Mouse (Mus musculus): ENCODE data around the gene Ciao2a. TPM values are rescaled to one million over a fixed set of nuclear protein-coding genes. Genes with fewer than 3 reads are reported as not detected.

Gene Ciao2a
- polyA plus RNA-seq, 1 experiment from 2014 or later: 64.0 TPM

GRCm38 (mm10) chr9:66091327-66092231 lies 34.8 kb upstream of the Ciao2a start:
- H3K4me1 ChIP-seq (ENCODE audit: control insufficient read depth, insufficient read depth, low read depth, low read length): no peaks in the 10 kb centered on the region
- no peak for ATAC-seq
- no peaks in the 10 kb centered on the region for H3K9me3 ChIP-seq (ENCODE audit: control insufficient read depth, low read length)
- H3K4me2 ChIP-seq (ENCODE audit: low read length): no peak overlapping the region
- H3K27ac ChIP-seq (ENCODE audit: low read depth, low read length): peak overlapping the region; percentile 42; the same call in 1 of the 2 replicates
- H3K27me3 ChIP-seq (replicated peaks; ENCODE audit: control insufficient read depth, insufficient read depth, low read length): no peaks in the 10 kb centered on the region
- H3K36me3 ChIP-seq (ENCODE audit: control insufficient read depth, insufficient read depth, low read length): peaks cover 49% of the 10 kb centered on the region
- 81% methylated on average over 6 of the region's 6 CpGs for WGBS
- no peak overlapping the region for H3K4me3 ChIP-seq (ENCODE audit: low read length)
- H3K9ac ChIP-seq (ENCODE audit: low read depth, low read length): no peak overlapping the region

GRCm38 (mm10) chr9:66092664-66093063 lies 33.7 kb upstream of the Ciao2a start:
- Histone ChIP-seq H3K9ac (ENCODE audit: low read depth, low read length) (no peak overlapping the region), H3K4me3 (ENCODE audit: low read length) (no peak overlapping the region), H3K36me3 (ENCODE audit: control insufficient read depth, insufficient read depth, low read length) (peaks cover 54% of the 10 kb centered on the region), H3K27ac (ENCODE audit: low read depth, low read length) (no peak overlapping the region), H3K9me3 (ENCODE audit: control insufficient read depth, low read length) (no peaks in the 10 kb centered on the region), H3K4me1 (ENCODE audit: control insufficient read depth, insufficient read depth, low read depth, low read length) (no peaks in the 10 kb centered on the region), H3K4me2 (ENCODE audit: low read length) (no peak overlapping the region), H3K27me3 (replicated peaks; ENCODE audit: control insufficient read depth, insufficient read depth, low read length) (no peaks in the 10 kb centered on the region)
- no peak for ATAC-seq
- WGBS: 83% methylated on average over 2 of the region's 2 CpGs

GRCm38 (mm10) chr9:66101577-66101976 lies 24.8 kb upstream of the Ciao2a start:
- Histone ChIP-seq H3K9me3 (ENCODE audit: control insufficient read depth, low read length) (no peaks in the 10 kb centered on the region), H3K27me3 (replicated peaks; ENCODE audit: control insufficient read depth, insufficient read depth, low read length) (no peaks in the 10 kb centered on the region), H3K36me3 (ENCODE audit: control insufficient read depth, insufficient read depth, low read length) (peaks cover 19% of the 10 kb centered on the region), H3K27ac (ENCODE audit: low read depth, low read length) (no peak overlapping the region), H3K9ac (ENCODE audit: low read depth, low read length) (no peak overlapping the region), H3K4me3 (ENCODE audit: low read length) (no peak overlapping the region), H3K4me2 (ENCODE audit: low read length) (no peak overlapping the region), H3K4me1 (ENCODE audit: control insufficient read depth, insufficient read depth, low read depth, low read length) (no peaks in the 10 kb centered on the region)
- ATAC-seq: no peak
- 86% methylated on average over 8 of the region's 8 CpGs for WGBS

- no peaks in the 10 kb centered on the region for H3K9me3 ChIP-seq (ENCODE audit: control insufficient read depth, low read length)
- no peaks in the 10 kb centered on the region for H3K27me3 ChIP-seq (replicated peaks; ENCODE audit: control insufficient read depth, insufficient read depth, low read length)
- H3K36me3 ChIP-seq (ENCODE audit: control insufficient read depth, insufficient read depth, low read length): peaks cover 13% of the 10 kb centered on the region
- no peak for ATAC-seq
- 89% methylated on average over 6 of the region's 6 CpGs for WGBS
- no peaks in the 10 kb centered on the region for H3K4me1 ChIP-seq (ENCODE audit: control insufficient read depth, insufficient read depth, low read depth, low read length)
- no peak overlapping the region for H3K4me3 ChIP-seq (ENCODE audit: low read length)
- no peak overlapping the region for H3K27ac ChIP-seq (ENCODE audit: low read depth, low read length)
- no peak overlapping the region for H3K4me2 ChIP-seq (ENCODE audit: low read length)
- no peak overlapping the region for H3K9ac ChIP-seq (ENCODE audit: low read depth, low read length)
Measured at GRCm38 (mm10) chr9:66102668-66103067, 23.7 kb upstream of the Ciao2a start.

- Histone ChIP-seq H3K4me2 (ENCODE audit: low read length) (no peak overlapping the region), H3K4me1 (ENCODE audit: control insufficient read depth, insufficient read depth, low read depth, low read length) (no peaks in the 10 kb centered on the region), H3K9ac (ENCODE audit: low read depth, low read length) (no peak overlapping the region), H3K4me3 (ENCODE audit: low read length) (no peak overlapping the region), H3K9me3 (ENCODE audit: control insufficient read depth, low read length) (no peaks in the 10 kb centered on the region), H3K36me3 (ENCODE audit: control insufficient read depth, insufficient read depth, low read length) (peaks cover 17% of the 10 kb centered on the region), H3K27ac (ENCODE audit: low read depth, low read length) (no peak overlapping the region), H3K27me3 (replicated peaks; ENCODE audit: control insufficient read depth, insufficient read depth, low read length) (no peaks in the 10 kb centered on the region)
- no peak for ATAC-seq
- 93% methylated on average over 4 of the region's 4 CpGs for WGBS
Measured at GRCm38 (mm10) chr9:66104601-66105000, 21.8 kb upstream of the Ciao2a start.

- H3K4me1 ChIP-seq (ENCODE audit: control insufficient read depth, insufficient read depth, low read depth, low read length): no peaks in the 10 kb centered on the region
- no peak for ATAC-seq
- no peak overlapping the region for H3K27ac ChIP-seq (ENCODE audit: low read depth, low read length)
- no peaks in the 10 kb centered on the region for H3K9me3 ChIP-seq (ENCODE audit: control insufficient read depth, low read length)
- H3K36me3 ChIP-seq (ENCODE audit: control insufficient read depth, insufficient read depth, low read length): peaks cover 17% of the 10 kb centered on the region
- H3K4me2 ChIP-seq (ENCODE audit: low read length): no peak overlapping the region
- no peak overlapping the region for H3K4me3 ChIP-seq (ENCODE audit: low read length)
- no peaks in the 10 kb centered on the region for H3K27me3 ChIP-seq (replicated peaks; ENCODE audit: control insufficient read depth, insufficient read depth, low read length)
- H3K9ac ChIP-seq (ENCODE audit: low read depth, low read length): no peak overlapping the region
- 90% methylated on average over 8 of the region's 8 CpGs for WGBS
Measured at GRCm38 (mm10) chr9:66105168-66105567, 21.2 kb upstream of the Ciao2a start.

- WGBS: 100% methylated on average over 1 of the region's 1 CpGs
- no peak overlapping the region for H3K4me3 ChIP-seq (ENCODE audit: low read length)
Measured at GRCm38 (mm10) chr9:66109574-66109973, 16.8 kb upstream of the Ciao2a start.

GRCm38 (mm10) chr9:66110126-66110525 lies 16.3 kb upstream of the Ciao2a start:
- no peak overlapping the region for H3K27ac ChIP-seq (ENCODE audit: low read depth, low read length)
- H3K27me3 ChIP-seq (replicated peaks; ENCODE audit: control insufficient read depth, insufficient read depth, low read length): no peaks in the 10 kb centered on the region
- ATAC-seq: no peak
- H3K36me3 ChIP-seq (ENCODE audit: control insufficient read depth, insufficient read depth, low read length): peaks cover 10% of the 10 kb centered on the region
- no peak overlapping the region for H3K4me3 ChIP-seq (ENCODE audit: low read length)
- H3K4me1 ChIP-seq (ENCODE audit: control insufficient read depth, insufficient read depth, low read depth, low read length): no peaks in the 10 kb centered on the region
- H3K9ac ChIP-seq (ENCODE audit: low read depth, low read length): no peak overlapping the region
- H3K9me3 ChIP-seq (ENCODE audit: control insufficient read depth, low read length): no peaks in the 10 kb centered on the region
- H3K4me2 ChIP-seq (ENCODE audit: low read length): no peak overlapping the region
- WGBS: 42% methylated on average over 8 of the region's 8 CpGs

More at GRCm38 (mm10) chr9:66109574-66109973, 16.8 kb upstream of the Ciao2a start:
- H3K9ac ChIP-seq (ENCODE audit: low read depth, low read length): no peak overlapping the region
- H3K36me3 ChIP-seq (ENCODE audit: control insufficient read depth, insufficient read depth, low read length): peaks cover 15% of the 10 kb centered on the region
- no peak for ATAC-seq
- no peaks in the 10 kb centered on the region for H3K4me1 ChIP-seq (ENCODE audit: control insufficient read depth, insufficient read depth, low read depth, low read length)
- H3K27ac ChIP-seq (ENCODE audit: low read depth, low read length): no peak overlapping the region
- H3K4me2 ChIP-seq (ENCODE audit: low read length): no peak overlapping the region
- H3K27me3 ChIP-seq (replicated peaks; ENCODE audit: control insufficient read depth, insufficient read depth, low read length): no peaks in the 10 kb centered on the region
- no peaks in the 10 kb centered on the region for H3K9me3 ChIP-seq (ENCODE audit: control insufficient read depth, low read length)

GRCm38 (mm10) chr9:66110611-66111379 lies 15.6 kb upstream of the Ciao2a start:
- Histone ChIP-seq H3K27ac (ENCODE audit: low read depth, low read length) (no peak overlapping the region), H3K9ac (ENCODE audit: low read depth, low read length) (no peak overlapping the region), H3K4me2 (ENCODE audit: low read length) (no peak overlapping the region), H3K27me3 (replicated peaks; ENCODE audit: control insufficient read depth, insufficient read depth, low read length) (no peaks in the 10 kb centered on the region), H3K4me1 (ENCODE audit: control insufficient read depth, insufficient read depth, low read depth, low read length) (no peaks in the 10 kb centered on the region), H3K36me3 (ENCODE audit: control insufficient read depth, insufficient read depth, low read length) (peaks cover 7% of the 10 kb centered on the region), H3K9me3 (ENCODE audit: control insufficient read depth, low read length) (no peaks in the 10 kb centered on the region), H3K4me3 (ENCODE audit: low read length) (no peak overlapping the region)
- ATAC-seq: no peak
- 32% methylated on average over 8 of the region's 8 CpGs for WGBS

All from hindbrain, embryonic 16.5 days (tissue).